Mouse (Mus musculus): ENCODE data around the gene Runx1. TPM values are rescaled to one million over a fixed set of nuclear protein-coding genes. Genes with fewer than 3 reads are reported as not detected.

The Runx1 gene
- total RNA-seq, 2 experiments from 2014 or later, result 2.0 to 2.1 TPM

GRCm38 (mm10) chr16:92828308-92828862, 2.4 kb upstream of the Runx1 start:
- intact Hi-C loops (cut with DNase I), result loop anchor here (2.0 to 10.0 kb wide), 3 partner anchors 130 to 626 kb away; no protein-coding TSS in a partner anchor
- no peak for DNase-seq (ENCODE audit: low spot score)

- intact Hi-C loops (cut with DNase I), result loop anchor here (2.0 to 10.0 kb wide), 3 partner anchors 129 to 627 kb away; no protein-coding TSS in a partner anchor
- DNase-seq (ENCODE audit: low spot score), result no peak
These were observed 1.8 kb upstream of the Runx1 start for GRCm38 (mm10) chr16:92827663-92828307.

- intact Hi-C loops (cut with DNase I), result loop anchor here (5.0 to 10.0 kb wide), 2 partner anchors 316 to 628 kb away; no protein-coding TSS in a partner anchor
- DNase-seq (ENCODE audit: low spot score), result no peak
These were observed 734 bp upstream of the Runx1 start for GRCm38 (mm10) chr16:92826683-92827082.

- no peak for DNase-seq (ENCODE audit: low spot score)
- intact Hi-C loops (cut with DNase I), result loop anchor here (5.0 to 10.0 kb wide), 2 partner anchors 317 to 629 kb away; no protein-coding TSS in a partner anchor
These were observed 625 bp downstream of the Runx1 start for GRCm38 (mm10) chr16:92825204-92825843.

GRCm38 (mm10) chr16:92824723-92825203, 1.2 kb downstream of the Runx1 start:
- DNase-seq (ENCODE audit: low spot score), result no peak
- intact Hi-C loops (cut with DNase I), result loop anchor here (5.0 to 10.0 kb wide), 2 partner anchors 318 to 630 kb away; no protein-coding TSS in a partner anchor

GRCm38 (mm10) chr16:92824003-92824722, 1.8 kb downstream of the Runx1 start:
- intact Hi-C loops (cut with DNase I), result loop anchor here (10.0 kb wide), 1 partner anchor 631 kb away; no protein-coding TSS in a partner anchor

GRCm38 (mm10) chr16:92823381-92823862, 2.5 kb downstream of the Runx1 start:
- intact Hi-C loops (cut with DNase I), result loop anchor here (10.0 kb wide), 1 partner anchor 631 kb away; no protein-coding TSS in a partner anchor
- DNase-seq (ENCODE audit: low spot score), result no peak

More at GRCm38 (mm10) chr16:92824003-92824722, 1.8 kb downstream of the Runx1 start:
- DNase-seq (ENCODE audit: low spot score), result no peak

GRCm38 (mm10) chr16:92822676-92823075, 3.3 kb downstream of the Runx1 start:
- no peak for DNase-seq (ENCODE audit: low spot score)
- intact Hi-C loops (cut with DNase I), result loop anchor here (10.0 kb wide), 1 partner anchor 632 kb away; no protein-coding TSS in a partner anchor

- no peak for DNase-seq (ENCODE audit: low spot score)
- intact Hi-C loops (cut with DNase I), result loop anchor here (10.0 kb wide), 1 partner anchor 633 kb away; no protein-coding TSS in a partner anchor
These were observed 3.9 kb downstream of the Runx1 start for GRCm38 (mm10) chr16:92821938-92822629.

- no peak for DNase-seq (ENCODE audit: low spot score)
- intact Hi-C loops (cut with DNase I), result loop anchor here (10.0 kb wide), 1 partner anchor 633 kb away; no protein-coding TSS in a partner anchor
These were observed 4.4 kb downstream of the Runx1 start for GRCm38 (mm10) chr16:92821596-92821937.

- intact Hi-C loops (cut with DNase I), result loop anchor here (10.0 kb wide), 1 partner anchor 634 kb away; no protein-coding TSS in a partner anchor
These were observed 5.5 kb downstream of the Runx1 start for GRCm38 (mm10) chr16:92820451-92820850.

GRCm38 (mm10) chr16:92818480-92819269, 7.3 kb downstream of the Runx1 start:
- DNase-seq (ENCODE audit: low spot score), result no peak
- intact Hi-C loops (cut with DNase I), result no loop called here

More at GRCm38 (mm10) chr16:92820451-92820850, 5.5 kb downstream of the Runx1 start:
- no peak for DNase-seq (ENCODE audit: low spot score)

- DNase-seq (ENCODE audit: low spot score), result no peak
- intact Hi-C loops (cut with DNase I), result no loop called here
These were observed 9.9 kb downstream of the Runx1 start for GRCm38 (mm10) chr16:92816092-92816491.

- DNase-seq (ENCODE audit: low spot score), result no peak
- intact Hi-C loops (cut with DNase I), result no loop called here
These were observed 10.8 kb downstream of the Runx1 start for GRCm38 (mm10) chr16:92815195-92815527.

- DNase-seq (ENCODE audit: low spot score), result no peak
- intact Hi-C loops (cut with DNase I), result no loop called here
These were observed 11.4 kb downstream of the Runx1 start for GRCm38 (mm10) chr16:92814366-92815194.

- DNase-seq (ENCODE audit: low spot score), result no peak
These were observed 13.5 kb downstream of the Runx1 start for GRCm38 (mm10) chr16:92812405-92812804.

GRCm38 (mm10) chr16:92810568-92811240, 15.2 kb downstream of the Runx1 start:
- intact Hi-C loops (cut with DNase I), result no loop called here
- no peak for DNase-seq (ENCODE audit: low spot score)

More at GRCm38 (mm10) chr16:92812405-92812804, 13.5 kb downstream of the Runx1 start:
- intact Hi-C loops (cut with DNase I), result no loop called here
